Mouse (Mus musculus) heart, adult 2 months (tissue): ENCODE data around the gene Dnajb1.

ENCODE experiments used
- CTCF ChIP-seq: fragments of 200-600 bp; IDR thresholded peaks from 2 replicates; pipeline ENCODE4 v1.8.1; 2022; ENCODE audit warnings: antibody characterized with exemption, mild to moderate bottlenecking, moderate library complexity
- EP300 ChIP-seq: fragments of 200-500 bp; IDR thresholded peaks from 2 replicates; pipeline ENCODE4 v1.6.1; 2011; ENCODE audit warnings: low read depth, low read length, control low read depth; ENCODE audit not compliant: insufficient read depth
- POLR2A ChIP-seq: fragments of 200-500 bp; IDR thresholded peaks from 2 replicates; pipeline ENCODE4 v1.6.1; 2011; ENCODE audit warnings: mild to moderate bottlenecking, low read depth, low read length, control low read depth; ENCODE audit not compliant: insufficient read depth

GRCm38 (mm10) chr8:83611921-83612320, 3.9 kb downstream of the Dnajb1 start:
- no peak for TF ChIP-seq POLR2A
- TF ChIP-seq CTCF = no peak
- TF ChIP-seq EP300 = no peak
